Mouse (Mus musculus) frontal cortex, adult 2 months (tissue): Measurements from ENCODE around the gene Dnmt3l. TPM values are rescaled to one million over a fixed set of nuclear protein-coding genes. Genes with fewer than 3 reads are reported as not detected.

Experiments used
- polyA plus RNA-seq: library from polyadenylated mRNA; depleted of rRNA; stranded (reverse); fragments of >200 nt; gene quantifications from 2 replicates; pipeline ENCODE4 v1.2.3, GENCODE M21; 2012; rRNA removed

Gene Dnmt3l
- polyA plus RNA-seq, 1 experiment: 0.52 TPM

Other genes starting within 250 kb of the Dnmt3l start
- not detected in 2 replicates for gene Gm9639, start 246.9 kb upstream of the Dnmt3l start, polyA plus RNA-seq
- gene Gm19668, start 242.8 kb upstream of the Dnmt3l start, polyA plus RNA-seq: not detected in 2 replicates
- gene Gm9507, start 230.1 kb upstream of the Dnmt3l start, polyA plus RNA-seq: not detected in 2 replicates
- gene Gm2696, start 227.3 kb upstream of the Dnmt3l start, polyA plus RNA-seq: not detected in 2 replicates
- gene Krtap10-4, start 214.9 kb upstream of the Dnmt3l start, polyA plus RNA-seq: not detected in 2 replicates
- gene Krtap10-10, start 206.0 kb upstream of the Dnmt3l start, polyA plus RNA-seq: not detected in 2 replicates
- gene Gm36176, start 195.1 kb upstream of the Dnmt3l start, polyA plus RNA-seq: not detected in 2 replicates
- not detected in 2 replicates for gene Gm10318, start 189.1 kb upstream of the Dnmt3l start, polyA plus RNA-seq
- gene Gm3285, start 180.0 kb upstream of the Dnmt3l start, polyA plus RNA-seq: not detected in 2 replicates
- gene Lrrc3, start 139.4 kb upstream of the Dnmt3l start, polyA plus RNA-seq: 5.6 and 6.3 TPM in 2 replicates
- 22.5 and 28.3 TPM in 2 replicates for gene Trpm2, start 71.4 kb upstream of the Dnmt3l start, polyA plus RNA-seq
- 66.6 and 82.8 TPM in 2 replicates for gene 1810043G02Rik, start 63.4 kb upstream of the Dnmt3l start, polyA plus RNA-seq
- 164 and 180 TPM in 2 replicates for gene Pfkl, start 31.9 kb upstream of the Dnmt3l start, polyA plus RNA-seq
- gene Aire, start 1.7 kb downstream of the Dnmt3l start, polyA plus RNA-seq: 0.13 and 0.30 TPM in 2 replicates
- 2.6 and 2.9 TPM in 2 replicates for gene Icosl, start 27.4 kb downstream of the Dnmt3l start, polyA plus RNA-seq
- 115 and 117 TPM in 2 replicates for gene D10Jhu81e, start 127.8 kb downstream of the Dnmt3l start, polyA plus RNA-seq
- gene Pwp2, start 143.2 kb downstream of the Dnmt3l start, polyA plus RNA-seq: 16.8 and 18.0 TPM in 2 replicates
- gene Trappc10, start 202.7 kb downstream of the Dnmt3l start, polyA plus RNA-seq: 53.7 and 63.0 TPM in 2 replicates